Mouse (Mus musculus) kidney, adult 2 months (tissue): ENCODE measurements around the gene Upf1.

ENCODE experiments used
- CTCF ChIP-seq: fragments of 200-500 bp; conservative IDR thresholded peaks from 2 replicates; pipeline ENCODE4 v1.5.1; 2011; ENCODE audit warnings: low read depth, mild to moderate bottlenecking, control low read depth, low read length, moderate library complexity, mixed read lengths; ENCODE audit not compliant: insufficient read depth, insufficient read length
- POLR2A ChIP-seq: fragments of 200-500 bp; IDR thresholded peaks from one replicate; pipeline ENCODE4 v1.6.1; 2011; ENCODE audit warnings: low read depth, low read length, control low read depth

DNA sequence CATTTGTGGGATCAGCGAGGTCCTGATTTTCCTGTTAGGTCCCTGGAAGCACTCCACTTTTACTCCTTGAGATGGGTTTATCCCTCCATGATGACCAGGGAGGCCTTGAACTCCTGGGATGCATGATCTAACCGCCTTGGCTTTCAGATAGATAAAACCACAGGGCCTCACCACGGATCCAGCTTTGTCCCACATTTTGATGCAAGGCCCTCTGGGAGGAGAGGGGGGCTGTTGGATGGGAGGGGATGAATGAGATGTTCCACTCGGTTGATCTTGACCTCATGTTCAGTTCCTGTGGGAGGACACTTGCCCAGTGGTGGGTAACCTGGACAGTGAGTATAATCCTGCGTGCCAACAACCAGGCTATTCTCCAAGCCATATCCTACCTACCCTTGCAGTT lies 68.7 kb downstream of the Upf1 start:
- TF ChIP-seq CTCF: no peak
- TF ChIP-seq POLR2A: no peak
